Mouse (Mus musculus) neutrophil, adult 83 days (primary cell): Measurements from ENCODE around the gene Olfr691. TPM values are rescaled to one million over a fixed set of nuclear protein-coding genes. Genes with fewer than 3 reads are reported as not detected.

ENCODE experiments used
- total RNA-seq, 2 experiments: library from RNA; stranded (reverse); gene quantifications; one replicate each; pipeline ENCODE4 v1.2.4; 2023

Olfr691 gene
- under 1 TPM; 0.61 to 0.71 TPM for total RNA-seq

DNA sequence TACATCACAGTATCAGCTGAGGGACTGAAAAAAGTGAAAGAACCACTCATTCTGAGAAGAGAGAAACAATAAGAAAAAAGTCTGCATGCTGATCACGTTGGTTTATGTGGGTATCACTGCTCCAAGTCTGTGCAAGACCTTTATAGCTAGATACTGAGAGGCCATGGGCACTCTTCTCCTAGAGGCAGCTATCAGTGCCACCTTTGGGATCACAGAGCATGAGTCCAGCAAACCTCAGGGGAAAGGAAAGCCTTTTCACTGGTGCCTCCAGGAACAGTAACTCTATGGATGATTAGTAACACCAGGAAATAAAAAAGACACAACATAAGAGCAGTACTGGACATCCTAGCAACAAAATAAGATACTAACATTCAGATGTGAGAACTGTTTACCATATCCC, at the start of gene Olfr691:
Gene Olfr691 (minus strand): TSS at position 101 of the 400 bp plus-strand sequence.

DNA sequence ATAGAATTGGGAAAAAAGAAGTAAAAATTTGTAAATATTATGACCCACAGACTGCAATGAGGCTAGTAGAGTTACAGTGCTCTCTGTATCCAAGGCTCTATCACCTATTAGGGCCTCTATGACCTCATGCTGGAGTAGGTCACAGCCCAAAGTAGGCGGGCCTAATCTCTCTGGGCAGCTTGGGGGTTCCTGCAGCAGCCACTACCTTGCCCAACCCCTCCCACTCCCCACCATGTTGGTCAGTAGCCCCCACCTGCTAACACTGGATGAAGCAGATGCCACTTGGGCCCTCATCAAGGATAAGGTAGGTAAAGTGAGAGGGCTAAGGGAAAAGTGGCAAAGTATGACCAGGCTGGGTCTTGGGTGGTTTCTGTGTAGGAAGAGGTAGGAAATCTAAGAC, 32.8 kb upstream of the Olfr691 start, which contains the start of gene Gm5901:
Gene Gm5901 (plus strand): TSS at position 173 of the 400 bp plus-strand sequence.

DNA sequence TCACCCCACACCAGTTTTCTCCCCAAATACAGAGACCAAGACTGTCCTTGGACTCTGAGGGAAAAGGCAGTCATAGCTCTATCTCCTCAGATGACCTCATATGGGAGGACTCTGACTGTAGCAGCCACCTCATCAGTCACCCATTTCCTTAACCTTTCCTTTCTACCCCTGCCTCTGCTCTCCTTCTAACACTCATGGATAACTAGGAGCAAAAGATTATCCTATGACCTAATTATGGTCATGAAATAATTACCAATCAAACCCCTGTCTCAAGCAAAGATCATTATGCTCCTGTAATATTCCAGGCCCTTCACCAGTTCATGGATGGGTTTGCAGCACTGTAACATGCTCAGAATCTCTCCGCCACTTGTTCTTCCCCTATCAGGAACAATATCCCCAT, 25.9 kb upstream of the Olfr691 start, which contains the start of gene Olfr692:
Gene Olfr692 (plus strand): TSS at position 301 of the 400 bp plus-strand sequence.

DNA sequence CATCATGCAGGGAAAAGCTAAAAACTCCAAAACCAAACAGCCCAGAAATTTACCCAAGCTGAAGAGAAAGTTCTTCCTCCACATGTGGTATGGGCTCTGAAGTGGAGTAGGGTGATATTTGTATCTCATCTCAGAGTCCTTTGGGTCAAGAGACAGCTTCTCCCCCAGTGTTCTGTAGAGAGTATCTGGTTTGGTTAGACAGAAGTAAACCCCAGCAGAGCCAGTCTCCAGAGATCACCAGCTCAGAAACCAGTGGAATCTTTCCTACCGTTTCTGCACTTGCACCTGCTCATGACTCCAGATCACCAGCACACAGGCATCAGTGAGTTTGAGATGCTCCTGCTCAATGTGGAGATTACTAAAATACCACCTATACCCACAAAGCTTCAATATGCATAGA, 8.1 kb downstream of the Olfr691 start, which contains the start of gene Olfr690:
Gene Olfr690 (minus strand): TSS at position 101 of the 400 bp plus-strand sequence.

DNA sequence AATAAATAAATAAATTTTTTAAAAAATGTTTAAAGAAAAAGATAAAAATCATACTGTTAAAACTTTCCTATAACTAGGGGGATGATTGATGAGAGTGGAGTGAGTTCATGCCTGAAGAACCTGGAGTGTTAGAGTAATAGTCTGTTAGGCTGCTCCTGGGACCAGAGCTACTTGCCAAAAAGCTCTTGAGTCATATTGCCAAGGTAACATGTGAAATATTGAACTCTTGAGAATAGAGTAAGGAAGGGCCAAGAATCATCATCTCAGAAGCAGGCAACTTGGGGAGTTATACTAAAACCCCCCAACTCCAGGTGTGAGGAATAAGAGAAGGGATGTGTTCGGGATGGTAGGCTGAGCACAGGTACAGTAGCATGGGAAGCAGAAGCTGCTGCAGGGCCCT, 31.2 kb downstream of the Olfr691 start, which contains the start of gene Olfr689:
Gene Olfr689 (plus strand): TSS at position 301 of the 400 bp plus-strand sequence.

DNA sequence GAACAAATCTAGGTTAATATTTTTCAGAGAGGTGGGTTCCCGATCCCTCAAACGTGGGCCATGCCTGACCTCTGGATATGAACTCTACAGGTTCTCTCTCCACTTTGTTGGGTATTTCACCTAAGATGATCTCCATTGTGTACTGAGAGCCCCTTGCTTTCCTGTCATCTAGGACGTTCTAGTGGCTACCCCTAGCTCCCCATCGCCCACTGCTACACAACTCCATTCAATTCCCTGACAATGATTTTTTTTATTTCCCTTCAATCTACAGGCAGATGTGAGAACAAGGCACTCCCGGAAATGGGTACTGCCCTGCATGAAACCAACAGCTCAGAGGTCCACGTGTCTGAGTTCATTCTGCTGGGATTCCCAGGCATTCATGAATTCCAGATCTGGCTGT, 54.3 kb downstream of the Olfr691 start, which contains the start of gene Olfr688:
Gene Olfr688 (plus strand): TSS at position 301 of the 400 bp plus-strand sequence.

Other genes starting within 250 kb of the Olfr691 start
- not detected for gene Olfr680-ps1, start 249.5 kb downstream of the Olfr691 start, total RNA-seq
- gene Olfr681, start 225.4 kb downstream of the Olfr691 start, total RNA-seq = not detected
- not detected for gene Olfr683, start 195.3 kb downstream of the Olfr691 start, total RNA-seq
- not detected for gene Olfr684, start 178.6 kb downstream of the Olfr691 start, total RNA-seq
- not detected for gene Olfr685, start 156.3 kb downstream of the Olfr691 start, total RNA-seq
- not detected for gene Olfr686, start 134.8 kb downstream of the Olfr691 start, total RNA-seq
- not detected for gene Olfr688, start 54.2 kb downstream of the Olfr691 start, total RNA-seq
- not detected for gene Olfr689, start 31.1 kb downstream of the Olfr691 start, total RNA-seq
- gene Olfr690, start 8.2 kb downstream of the Olfr691 start, total RNA-seq = under 1 TPM in 1 of 2 experiments, not detected in 1; 0.15 TPM
- not detected for gene Olfr692, start 26.0 kb upstream of the Olfr691 start, total RNA-seq
- not detected for gene Gm5901, start 32.8 kb upstream of the Olfr691 start, total RNA-seq
- gene Fam160a2, start 57.8 kb upstream of the Olfr691 start, total RNA-seq = 100 to 1,000 TPM; 170 to 172 TPM
- under 1 TPM; 0.31 to 0.64 TPM for gene Cnga4, start 62.3 kb upstream of the Olfr691 start, total RNA-seq
- not detected for gene Cckbr, start 83.5 kb upstream of the Olfr691 start, total RNA-seq
- gene Cavin3, start 140.0 kb upstream of the Olfr691 start, total RNA-seq = not detected
- 10 to 100 TPM; 18.9 to 23.0 TPM for gene Smpd1, start 212.1 kb upstream of the Olfr691 start, total RNA-seq
- gene Apbb1, start 239.4 kb upstream of the Olfr691 start, total RNA-seq = 1 to 10 TPM; 1.0 to 1.4 TPM